Mouse (Mus musculus) ES-Bruce4 (cell line): Measurements from ENCODE around the gene Oser1.

Source experiments
- CTCF ChIP-seq: IDR thresholded peaks from one replicate; pipeline ENCODE4 v1.8.1; 2011; ENCODE audit warnings: low read depth, low read length
- POLR2A ChIP-seq: IDR thresholded peaks from one replicate; pipeline ENCODE4 v1.8.1; 2011; ENCODE audit warnings: low read length; ENCODE audit not compliant: insufficient read depth

DNA sequence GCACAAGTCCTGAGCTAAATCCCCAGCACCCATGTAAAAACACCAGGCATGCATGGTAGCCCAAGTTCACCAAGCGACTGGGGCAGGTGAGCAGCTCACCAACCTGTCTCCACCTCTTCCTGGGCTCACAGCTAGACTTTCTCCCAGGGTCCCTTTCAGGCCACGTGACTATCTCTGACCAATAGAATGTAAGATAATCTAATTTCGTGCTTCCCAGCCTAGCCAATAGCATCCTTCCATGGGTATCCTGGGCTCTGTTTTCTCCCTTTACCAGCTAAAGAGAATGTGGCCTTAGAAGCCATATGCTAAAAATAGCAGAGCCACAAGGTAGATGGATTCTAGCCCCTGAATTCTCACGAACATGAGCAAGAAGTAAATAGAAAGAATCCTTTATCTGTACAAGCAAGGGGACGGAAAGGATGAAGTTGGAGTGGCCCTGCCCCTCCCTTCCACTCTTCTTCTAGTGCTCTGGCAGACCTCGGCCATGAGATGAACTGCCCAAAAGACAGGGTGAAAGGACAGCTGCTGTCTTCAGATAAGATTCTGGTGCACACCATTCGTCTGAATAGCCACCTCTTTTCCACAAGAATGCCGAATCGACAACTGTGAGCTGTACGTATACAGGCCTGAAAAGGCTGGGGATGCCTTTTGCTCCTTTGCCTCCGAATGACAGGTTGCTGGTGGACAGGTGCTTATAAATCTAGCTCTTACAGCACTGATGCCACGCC, 68.2 kb downstream of the Oser1 start:
- TF ChIP-seq CTCF, result no peak
- TF ChIP-seq POLR2A, result no peak
